Mouse (Mus musculus) midbrain, embryonic 16.5 days (tissue): ENCODE measurements at regions not wholly inside any gene's neighbourhood (a gene's known extent, or its start where the extent isn't known, plus 50 kb on each side); places are given as distances from the start of the nearest gene placed in this dataset.

Experiments
- ATAC-seq: fragments of 200-750 bp; cut with Nextera tagmentation; 2 replicates; pipeline ENCODE4 v1.8.0; 2017; ENCODE audit warnings: moderate TSS enrichment
- H3K27ac ChIP-seq: fragments of 300-500 bp; sonication (generic); 2 replicates; pipeline ENCODE4 v1.5.1; 2014; ENCODE audit warnings: mild to moderate bottlenecking, low read length, mixed read lengths
- H3K27me3 ChIP-seq: fragments of 300-500 bp; sonication (generic); 2 replicates; pipeline ENCODE4 v1.6.1; 2014; ENCODE audit warnings: low read depth, low read length, mixed read lengths; ENCODE audit not compliant: control insufficient read depth, insufficient read depth
- H3K36me3 ChIP-seq: fragments of 300-500 bp; sonication (generic); 2 replicates; pipeline ENCODE4 v1.6.1; 2014; ENCODE audit warnings: mild to moderate bottlenecking, low read length, moderate library complexity, mixed read lengths; ENCODE audit not compliant: control insufficient read depth, insufficient read depth
- H3K4me1 ChIP-seq: fragments of 300-500 bp; sonication (generic); 2 replicates; pipeline ENCODE4 v1.6.1; 2014; ENCODE audit warnings: mild to moderate bottlenecking, low read length, mixed read lengths; ENCODE audit not compliant: control insufficient read depth, insufficient read depth
- H3K4me2 ChIP-seq: fragments of 300-500 bp; sonication (generic); 2 replicates; pipeline ENCODE4 v1.6.1; 2014; ENCODE audit warnings: mild to moderate bottlenecking, low read length, mixed read lengths
- H3K4me3 ChIP-seq: fragments of 300-500 bp; sonication (generic); 2 replicates; pipeline ENCODE4 v1.5.1; 2014; ENCODE audit warnings: low read depth, mild to moderate bottlenecking, low read length, moderate library complexity, mixed read lengths
- H3K9ac ChIP-seq: fragments of 300-500 bp; sonication (generic); 2 replicates; pipeline ENCODE4 v1.6.1; 2014; ENCODE audit warnings: low read depth, low read length, mixed read lengths
- H3K9me3 ChIP-seq: fragments of 300-500 bp; sonication (generic); replicated peaks from 2 replicates; pipeline ENCODE4 v1.6.1; 2014; ENCODE audit warnings: mild to moderate bottlenecking, low read length, mixed read lengths; ENCODE audit not compliant: control insufficient read depth, poor library complexity, severe bottlenecking
- WGBS: fragments of 180-500 bp; shearing (Covaris S2); extraction: QIAGEN DNeasy Blood & Tissue Kit; methylation state at CpG from one replicate; pipeline ENCODE4 v1.1.7; 2014; 5-methylcytosine and 5-hydroxymethylcytosine counted together

DNA sequence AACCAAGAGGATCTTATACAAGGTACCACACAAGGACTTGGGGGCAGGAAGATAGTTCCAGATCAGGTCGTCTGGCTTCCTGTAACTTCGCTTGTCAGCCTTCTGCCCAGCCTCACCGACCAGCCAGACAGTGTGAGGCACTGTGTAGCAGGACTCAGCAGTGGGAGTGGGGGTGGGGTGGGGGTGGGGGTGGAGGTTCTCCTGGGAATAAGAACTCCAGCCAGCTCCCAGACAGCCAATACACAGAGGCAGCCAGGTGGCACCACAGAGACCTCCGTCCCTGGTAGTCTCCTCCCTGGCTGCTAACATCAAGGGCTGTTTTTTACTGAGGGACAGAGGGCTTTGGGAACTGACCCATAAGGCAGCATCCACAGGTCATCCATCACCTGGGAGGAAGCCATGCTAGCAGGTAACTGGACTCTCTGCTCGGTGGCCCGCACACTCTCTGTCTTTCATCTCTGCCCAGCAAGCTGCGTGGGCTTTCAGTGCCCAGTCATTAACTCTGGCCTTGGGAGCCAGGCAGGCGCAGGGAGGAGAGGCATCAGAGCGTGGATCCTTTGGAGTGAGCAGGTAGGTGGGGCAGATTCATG is 60.3 kb upstream of the Wnt4 start:
- no peaks in the 10 kb centered on the region for H3K4me1 ChIP-seq
- no peaks in the 10 kb centered on the region for H3K9me3 ChIP-seq
- no peak overlapping the region for H3K9ac ChIP-seq
- H3K27ac ChIP-seq: no peak overlapping the region
- no peak for ATAC-seq
- WGBS: 81% methylated on average over 9 of the region's 9 CpGs
- H3K4me2 ChIP-seq: no peak overlapping the region
- H3K36me3 ChIP-seq: no peaks in the 10 kb centered on the region
- H3K27me3 ChIP-seq: no peaks in the 10 kb centered on the region
- no peak overlapping the region for H3K4me3 ChIP-seq

GRCm38 (mm10) chr4:137214573-137214972 is 62.7 kb upstream of the Wnt4 start:
- no peak overlapping the region for H3K27ac ChIP-seq
- H3K4me1 ChIP-seq: no peaks in the 10 kb centered on the region
- H3K9ac ChIP-seq: no peak overlapping the region
- no peaks in the 10 kb centered on the region for H3K27me3 ChIP-seq
- H3K36me3 ChIP-seq: no peaks in the 10 kb centered on the region
- ATAC-seq: no peak
- 87% methylated on average over 8 of the region's 8 CpGs for WGBS
- H3K9me3 ChIP-seq: no peaks in the 10 kb centered on the region
- H3K4me2 ChIP-seq: no peak overlapping the region
- H3K4me3 ChIP-seq: no peak overlapping the region

DNA sequence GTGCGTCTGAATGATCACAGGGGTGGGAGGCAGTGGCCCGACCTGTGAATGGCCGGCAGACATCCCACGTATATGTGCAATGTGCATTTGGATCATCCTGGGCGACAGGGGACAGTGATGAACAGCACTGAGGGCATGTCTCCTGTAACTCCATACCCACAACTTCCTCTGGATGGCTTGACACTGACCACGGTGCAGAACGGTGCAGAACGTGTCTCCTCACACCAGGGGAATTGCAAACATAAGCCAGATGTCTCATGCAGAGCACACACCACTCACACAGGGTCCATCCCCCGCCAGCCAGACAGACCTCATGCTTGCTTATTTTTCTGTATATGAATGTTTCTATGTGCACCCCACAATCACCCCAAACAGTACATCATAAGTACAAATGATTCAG is 64.4 kb upstream of the Wnt4 start:
- Histone ChIP-seq H3K27me3 (no peaks in the 10 kb centered on the region), H3K27ac (no peak overlapping the region), H3K9me3 (no peaks in the 10 kb centered on the region), H3K4me1 (no peaks in the 10 kb centered on the region), H3K36me3 (no peaks in the 10 kb centered on the region), H3K4me3 (no peak overlapping the region), H3K4me2 (no peak overlapping the region), H3K9ac (no peak overlapping the region)
- 75% methylated on average over 9 of the region's 9 CpGs for WGBS
- no peak for ATAC-seq

- H3K4me2 ChIP-seq: no peak overlapping the region
- no peak overlapping the region for H3K27ac ChIP-seq
- no peaks in the 10 kb centered on the region for H3K4me1 ChIP-seq
- no peak overlapping the region for H3K9ac ChIP-seq
- H3K36me3 ChIP-seq: no peaks in the 10 kb centered on the region
- H3K27me3 ChIP-seq: no peaks in the 10 kb centered on the region
- no peak for ATAC-seq
- H3K9me3 ChIP-seq: no peaks in the 10 kb centered on the region
- WGBS: 34% methylated on average over 14 of the region's 14 CpGs
- H3K4me3 ChIP-seq: no peak overlapping the region
Observed at GRCm38 (mm10) chr4:137212106-137212505, 65.2 kb upstream of the Wnt4 start.

GRCm38 (mm10) chr4:137211288-137211687 is 66.0 kb upstream of the Wnt4 start:
- Histone ChIP-seq H3K4me2 (no peak overlapping the region), H3K4me1 (no peaks in the 10 kb centered on the region), H3K36me3 (no peaks in the 10 kb centered on the region), H3K9me3 (no peaks in the 10 kb centered on the region), H3K27ac (no peak overlapping the region), H3K4me3 (no peak overlapping the region), H3K9ac (no peak overlapping the region), H3K27me3 (no peaks in the 10 kb centered on the region)
- ATAC-seq: no peak
- 61% methylated on average over 4 of the region's 4 CpGs for WGBS

GRCm38 (mm10) chr4:137210525-137210924 is 66.8 kb upstream of the Wnt4 start:
- WGBS: 85% methylated on average over 4 of the region's 4 CpGs
- ATAC-seq: no peak
- no peak overlapping the region for H3K27ac ChIP-seq
- H3K9ac ChIP-seq: no peak overlapping the region
- H3K9me3 ChIP-seq: no peaks in the 10 kb centered on the region
- H3K4me1 ChIP-seq: no peaks in the 10 kb centered on the region
- no peaks in the 10 kb centered on the region for H3K27me3 ChIP-seq
- no peaks in the 10 kb centered on the region for H3K36me3 ChIP-seq
- H3K4me3 ChIP-seq: no peak overlapping the region
- no peak overlapping the region for H3K4me2 ChIP-seq

DNA sequence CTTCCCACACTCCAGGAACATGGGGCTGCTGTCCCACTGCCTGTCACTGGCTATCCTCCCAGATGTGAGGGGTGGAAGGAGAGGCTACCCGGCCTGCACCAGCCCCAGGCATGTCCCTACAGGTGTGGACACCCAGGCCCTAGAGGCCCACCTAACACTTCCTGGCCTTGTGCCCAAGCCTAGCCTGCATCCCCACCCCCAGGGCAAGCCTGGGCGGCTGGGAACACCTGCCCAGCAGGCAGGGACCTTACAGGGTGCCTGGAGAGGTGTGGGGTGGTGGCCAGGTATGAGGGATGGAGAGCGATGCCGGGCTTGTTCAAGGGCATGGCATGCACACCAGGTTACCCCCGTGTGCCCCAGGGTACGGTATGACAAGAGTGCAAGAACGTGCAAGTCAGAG is 76.3 kb upstream of the Wnt4 start:
- Histone ChIP-seq H3K9me3 (no peaks in the 10 kb centered on the region), H3K36me3 (no peaks in the 10 kb centered on the region), H3K27ac (no peak overlapping the region), H3K9ac (no peak overlapping the region), H3K4me1 (no peaks in the 10 kb centered on the region), H3K4me2 (no peak overlapping the region), H3K27me3 (no peaks in the 10 kb centered on the region), H3K4me3 (no peak overlapping the region)
- 87% methylated on average over 7 of the region's 7 CpGs for WGBS
- ATAC-seq: no peak

GRCm38 (mm10) chr4:137200426-137200825 is 76.9 kb upstream of the Wnt4 start:
- Histone ChIP-seq H3K36me3 (no peaks in the 10 kb centered on the region), H3K27me3 (no peaks in the 10 kb centered on the region), H3K4me3 (no peak overlapping the region), H3K27ac (no peak overlapping the region), H3K4me2 (no peak overlapping the region), H3K9me3 (no peaks in the 10 kb centered on the region), H3K4me1 (no peaks in the 10 kb centered on the region), H3K9ac (no peak overlapping the region)
- no peak for ATAC-seq
- 56% methylated on average over 9 of the region's 9 CpGs for WGBS

DNA sequence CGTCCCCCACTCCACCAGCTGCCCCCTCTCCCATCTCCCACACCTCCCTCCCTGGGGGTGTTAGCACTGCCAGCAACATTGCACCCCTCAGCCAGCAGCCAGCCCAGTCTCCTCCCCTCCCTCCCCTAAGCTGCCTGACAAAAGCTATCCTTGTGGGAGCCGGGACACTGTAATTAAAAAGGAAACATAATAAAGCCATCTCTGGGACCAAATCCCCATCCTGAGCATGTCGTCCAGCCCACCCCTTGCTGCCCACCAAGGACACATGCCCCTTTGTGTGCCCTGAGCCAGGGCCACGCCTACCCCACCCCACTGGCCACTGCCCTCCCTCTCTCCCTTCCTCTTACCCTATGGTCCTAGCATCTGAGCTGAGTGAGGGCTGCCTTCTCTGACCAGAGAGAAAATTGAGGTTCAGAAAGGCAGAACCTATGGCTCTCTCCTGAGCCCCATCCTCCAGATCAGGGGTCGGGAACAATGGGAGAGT is 80.8 kb upstream of the Wnt4 start:
- Histone ChIP-seq H3K36me3 (no peaks in the 10 kb centered on the region), H3K4me1 (no peaks in the 10 kb centered on the region), H3K27ac (no peak overlapping the region), H3K9ac (no peak overlapping the region), H3K9me3 (no peaks in the 10 kb centered on the region), H3K27me3 (no peaks in the 10 kb centered on the region), H3K4me2 (no peak overlapping the region), H3K4me3 (no peak overlapping the region)
- ATAC-seq: no peak
- WGBS: 24% methylated on average over 5 of the region's 5 CpGs
